Mouse (Mus musculus) MEL (cell line): Measurements from ENCODE around the gene Tmem109.

Experiments
- BHLHE40 ChIP-seq: IDR thresholded peaks from 2 replicates; pipeline ENCODE4 v1.6.1; 2012; ENCODE audit warnings: low read depth, mild to moderate bottlenecking, inconsistent platforms, low read length, improper control_type of control experiment, borderline replicate concordance
- CHD1 ChIP-seq: IDR thresholded peaks from 2 replicates; pipeline ENCODE4 v1.6.1; 2012; ENCODE audit warnings: low read depth, mild to moderate bottlenecking, inconsistent platforms, low read length, improper control_type of control experiment
- CHD2 ChIP-seq: IDR thresholded peaks from 2 replicates; pipeline ENCODE4 v1.6.1; 2011; ENCODE audit warnings: low read length, improper control_type of control experiment
- CTCF ChIP-seq, 3 experiments: IDR thresholded peaks in 2 of 3; conservative IDR thresholded peaks in 1 of 3; 2 replicates each; pipeline ENCODE4 v1.5.1; 2011 to 2012; ENCODE audit warnings: low read length in 3 of 3, low read depth in 2 of 3, mild to moderate bottlenecking in 2 of 3, improper control_type of control experiment in 1 of 3, inconsistent platforms in 1 of 3, mixed read lengths in 1 of 3, moderate library complexity in 1 of 3; ENCODE audit not compliant: control insufficient read depth in 1 of 3, insufficient read depth in 1 of 3, poor library complexity in 1 of 3, severe bottlenecking in 1 of 3
- E2F4 ChIP-seq: IDR thresholded peaks from 2 replicates; pipeline ENCODE4 v1.6.1; 2011; ENCODE audit warnings: low read depth, low read length, improper control_type of control experiment, borderline replicate concordance
- EP300 ChIP-seq, 2 experiments: IDR thresholded peaks; 2 replicates each; pipeline ENCODE4 v1.6.1; 2011; ENCODE audit warnings: improper control_type of control experiment in 2 of 2, low read length in 2 of 2, low read depth in 1 of 2, mild to moderate bottlenecking in 1 of 2
- MAX ChIP-seq: IDR thresholded peaks from 2 replicates; pipeline ENCODE4 v1.6.1; 2011; ENCODE audit warnings: low read length, improper control_type of control experiment
- MXI1 ChIP-seq: IDR thresholded peaks from 2 replicates; pipeline ENCODE4 v1.6.1; 2011; ENCODE audit warnings: mild to moderate bottlenecking, low read depth, low read length, improper control_type of control experiment
- MYC ChIP-seq: IDR thresholded peaks from 2 replicates; pipeline ENCODE4 v1.6.1; 2011; ENCODE audit warnings: low read depth, mild to moderate bottlenecking, low read length, improper control_type of control experiment, moderate library complexity
- POLR2A ChIP-seq, 2 experiments: IDR thresholded peaks; 2 replicates each; pipeline ENCODE4 v1.6.1; 2011 to 2012; ENCODE audit warnings: low read length in 2 of 2, mild to moderate bottlenecking in 2 of 2, control low read depth in 1 of 2, improper control_type of control experiment in 1 of 2, low read depth in 1 of 2, moderate library complexity in 1 of 2; ENCODE audit not compliant: control insufficient read depth in 1 of 2, insufficient read depth in 1 of 2, poor library complexity in 1 of 2
- UBTF ChIP-seq: IDR thresholded peaks from 2 replicates; pipeline ENCODE4 v1.6.1; 2012; ENCODE audit warnings: low read depth, mild to moderate bottlenecking, inconsistent platforms, low read length, improper control_type of control experiment, moderate library complexity, borderline replicate concordance; ENCODE audit not compliant: insufficient read depth
- USF2 ChIP-seq, 2 experiments: IDR thresholded peaks; 2 replicates each; pipeline ENCODE4 v1.6.1; 2011 to 2012; ENCODE audit warnings: improper control_type of control experiment in 2 of 2, low read length in 2 of 2, borderline replicate concordance in 1 of 2, inconsistent platforms in 1 of 2, low read depth in 1 of 2, mild to moderate bottlenecking in 1 of 2; ENCODE audit not compliant: insufficient read depth in 1 of 2
- ZMIZ1 ChIP-seq: IDR thresholded peaks from 2 replicates; pipeline ENCODE4 v1.6.1; 2012; ENCODE audit warnings: low read depth, mild to moderate bottlenecking, inconsistent platforms, low read length, improper control_type of control experiment, moderate library complexity
- ZNF384 ChIP-seq: IDR thresholded peaks from 2 replicates; pipeline ENCODE4 v1.6.1; 2012; ENCODE audit warnings: low read depth, mild to moderate bottlenecking, inconsistent platforms, low read length, improper control_type of control experiment

DNA sequence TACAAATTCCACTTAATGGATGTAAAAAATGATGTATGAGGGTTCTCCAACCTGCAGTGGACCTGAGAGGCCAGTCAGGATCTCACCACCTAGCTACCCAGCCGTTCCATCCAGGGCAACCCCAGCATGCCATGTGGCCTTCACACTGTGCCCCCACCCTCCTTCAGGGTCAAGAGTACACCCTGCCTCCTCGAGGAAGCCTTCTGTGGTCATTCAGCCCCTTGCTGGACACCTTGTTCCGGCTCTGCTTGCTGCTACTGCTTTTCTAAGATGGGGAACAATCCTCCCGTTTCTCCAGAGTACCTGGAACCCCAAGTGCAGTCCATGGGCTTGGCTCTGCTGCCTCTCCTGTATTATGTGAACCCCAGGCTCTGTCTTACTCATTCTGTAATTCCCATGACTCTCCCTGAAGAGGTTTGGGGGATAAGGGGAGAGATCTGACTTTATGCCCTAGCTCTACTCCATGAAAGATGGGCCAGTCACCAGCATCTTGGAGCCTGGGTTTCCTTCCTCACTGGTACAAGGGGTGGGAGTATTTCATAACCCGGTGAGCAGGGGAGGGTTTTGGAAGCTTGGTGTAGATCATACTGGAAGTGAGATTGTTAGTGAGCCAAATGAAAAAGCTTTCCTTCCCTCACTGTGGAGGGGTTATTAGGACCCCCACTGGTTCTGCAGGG, 13.7 kb downstream of the Tmem109 start:
- no peak for TF ChIP-seq E2F4
- TF ChIP-seq MYC = no peak
- no peak for TF ChIP-seq CTCF (IDR thresholded peaks at IDR 0.05 in 2 of 3, conservative IDR thresholded peaks at IDR 0.05 in 1 of 3; ENCODE audit: control insufficient read depth in 1 of 3, insufficient read depth in 1 of 3, low read depth in 2 of 3, low read length in 3 of 3, poor library complexity in 1 of 3, severe bottlenecking in 1 of 3)
- no peak for TF ChIP-seq ZMIZ1
- TF ChIP-seq UBTF = no peak
- TF ChIP-seq BHLHE40 = no peak
- no peak for TF ChIP-seq CHD1
- no peak for TF ChIP-seq MXI1
- no peak for TF ChIP-seq EP300 (IDR thresholded peaks at IDR 0.05; ENCODE audit: low read depth in 1 of 2, low read length in 2 of 2)
- no peak for TF ChIP-seq POLR2A (IDR thresholded peaks at IDR 0.05; ENCODE audit: control insufficient read depth in 1 of 2, insufficient read depth in 1 of 2, low read depth in 1 of 2, low read length in 2 of 2, poor library complexity in 1 of 2)
- no peak for TF ChIP-seq CHD2
- no peak for TF ChIP-seq ZNF384
- TF ChIP-seq USF2 (IDR thresholded peaks at IDR 0.05; ENCODE audit: borderline replicate concordance in 1 of 2, insufficient read depth in 1 of 2, low read depth in 1 of 2, low read length in 2 of 2) = no peak
- no peak for TF ChIP-seq MAX
